Mouse (Mus musculus) lung, postnatal 36 days (tissue): ENCODE measurements around the gene Ccdc73.

Experiments used
- DNase-seq: peaks from one replicate; pipeline ENCODE4 v3.0.0; 2022; ENCODE audit warnings: mixed read lengths

The Ccdc73 gene

GRCm38 (mm10) chr2:105034084-105034483, 166.5 kb downstream of the Ccdc73 start:
- DNase-seq = no peak

GRCm38 (mm10) chr2:105035985-105036384, 168.4 kb downstream of the Ccdc73 start:
- no peak for DNase-seq

- no peak for DNase-seq
Measured at GRCm38 (mm10) chr2:105036401-105037070, 168.9 kb downstream of the Ccdc73 start.

DNA sequence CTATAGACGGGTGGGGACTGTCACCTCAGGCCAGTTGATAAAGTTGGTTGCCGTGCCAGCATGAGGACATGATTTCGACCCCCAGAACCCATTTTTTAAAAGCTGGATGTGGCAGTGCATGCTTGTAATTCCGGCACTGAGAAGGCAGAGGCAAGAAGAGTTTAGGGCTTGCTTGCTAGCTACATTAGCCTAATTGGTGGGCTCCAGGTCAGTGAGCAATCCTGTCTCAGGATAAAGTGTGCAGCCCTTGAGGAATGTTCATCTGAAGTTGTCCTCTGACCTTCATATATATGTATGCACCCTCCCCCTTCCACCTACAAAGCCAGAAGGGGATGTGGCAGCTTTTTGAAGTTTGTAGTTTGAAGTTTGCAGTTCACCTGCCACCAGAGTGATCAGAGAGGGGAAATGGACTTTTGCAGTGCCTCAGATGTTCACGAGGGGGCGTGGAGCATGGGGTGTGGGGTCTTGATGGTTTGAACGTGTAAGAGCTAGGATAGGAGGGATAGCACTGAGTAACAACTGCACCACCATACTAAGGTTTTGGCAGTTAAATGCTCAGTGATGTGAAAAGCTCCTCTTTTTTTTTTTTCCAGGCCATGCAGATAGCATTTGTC, 170.5 kb downstream of the Ccdc73 start:
- no peak for DNase-seq

- DNase-seq = no peak
Measured at GRCm38 (mm10) chr2:105038879-105039278, 171.3 kb downstream of the Ccdc73 start.

GRCm38 (mm10) chr2:105040859-105041258, 173.3 kb downstream of the Ccdc73 start:
- DNase-seq = peak; percentile 15

DNA sequence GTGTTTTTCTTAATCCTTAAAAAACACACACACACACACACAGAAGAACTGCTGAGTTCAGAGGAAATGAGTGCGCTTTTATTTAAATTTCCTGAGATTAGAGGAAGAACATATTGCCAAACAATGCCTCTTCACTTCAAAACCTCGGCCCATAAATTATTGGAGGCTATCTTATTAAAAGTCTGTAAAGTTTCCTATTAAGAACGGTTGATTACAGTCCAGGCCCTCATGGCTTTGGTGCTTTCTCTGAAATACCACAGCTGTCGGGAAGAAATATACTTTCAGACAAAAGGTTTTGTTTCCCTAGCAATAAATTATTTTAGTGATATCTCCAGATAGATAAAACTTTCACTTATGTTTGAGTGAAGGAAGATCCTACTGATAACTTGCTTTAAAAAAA, 175.5 kb downstream of the Ccdc73 start:
- no peak for DNase-seq

DNA sequence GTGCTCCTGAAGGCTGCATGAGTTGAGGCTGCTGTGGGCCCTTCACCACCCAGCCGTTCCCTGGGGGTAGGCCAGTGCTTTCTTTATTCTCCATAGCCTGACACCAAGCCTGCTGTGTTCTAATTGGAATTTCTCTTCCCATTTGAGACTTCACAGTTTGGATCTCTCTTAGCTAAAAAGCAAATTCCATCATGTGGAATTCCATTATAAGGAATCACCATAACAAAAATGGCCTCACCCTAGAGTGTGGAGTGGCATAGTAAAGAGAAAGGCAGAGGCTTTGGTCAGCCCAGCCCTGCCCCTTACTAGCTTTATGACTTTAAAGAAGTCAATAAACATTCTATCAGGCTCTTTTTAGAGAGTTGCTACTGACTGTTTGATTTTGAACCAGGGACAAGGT, 180.7 kb downstream of the Ccdc73 start:
- DNase-seq = no peak

DNA sequence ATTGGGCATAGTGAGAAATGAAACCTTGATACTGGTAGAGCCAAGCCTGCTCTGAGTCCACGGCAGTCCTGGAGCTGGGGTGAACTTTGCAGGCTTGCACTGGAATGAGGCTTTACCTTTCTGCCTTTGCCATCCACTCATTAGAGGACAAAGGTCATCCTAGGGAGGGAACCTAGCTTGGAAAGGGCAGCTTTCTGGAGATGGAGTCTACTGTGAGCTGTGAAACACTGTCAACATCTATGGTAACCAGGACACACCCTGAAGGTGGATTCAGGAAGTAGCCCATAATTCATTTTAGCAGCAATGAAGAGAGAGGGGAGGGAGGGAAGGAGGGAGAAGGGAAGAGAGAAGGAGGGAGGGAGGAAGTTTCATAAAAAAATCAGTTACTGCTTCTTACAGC, 187.9 kb downstream of the Ccdc73 start:
- no peak for DNase-seq

- DNase-seq = no peak
Measured at GRCm38 (mm10) chr2:105058577-105059116, 191.0 kb downstream of the Ccdc73 start.

GRCm38 (mm10) chr2:105062741-105063372, 195.3 kb downstream of the Ccdc73 start:
- DNase-seq = no peak
